Mouse (Mus musculus): ENCODE measurements at regions not wholly inside any gene's neighbourhood (a gene's known extent, or its start where the extent isn't known, plus 50 kb on each side); places are given as distances from the start of the nearest gene placed in this dataset.

- peak; percentile 76 for DNase-seq (ENCODE audit: low read depth, low spot score)
Measured at GRCm38 (mm10) chr3:13242532-13242931, 1238.0 kb upstream of the Slc7a12 start.

- peak; percentile 71 for DNase-seq (ENCODE audit: low read depth, low spot score)
Measured at GRCm38 (mm10) chr3:13247537-13247936, 1233.0 kb upstream of the Slc7a12 start.

GRCm38 (mm10) chr3:13248789-13249188 is 1231.7 kb upstream of the Slc7a12 start:
- peak; percentile 71 for DNase-seq (ENCODE audit: low read depth, low spot score)

GRCm38 (mm10) chr3:13250721-13251120 is 1229.8 kb upstream of the Slc7a12 start:
- DNase-seq (ENCODE audit: low read depth, low spot score): no peak

- DNase-seq (ENCODE audit: low read depth, low spot score): peak; percentile 82
Measured at GRCm38 (mm10) chr3:13254061-13254460, 1226.4 kb upstream of the Slc7a12 start.
